Mouse (Mus musculus): Measurements from ENCODE around the gene Tlr12. TPM values are rescaled to one million over a fixed set of nuclear protein-coding genes. Genes with fewer than 3 reads are reported as not detected.

Gene Tlr12
- polyA plus RNA-seq, 1 experiment from 2014 or later, result 0.29 TPM

DNA sequence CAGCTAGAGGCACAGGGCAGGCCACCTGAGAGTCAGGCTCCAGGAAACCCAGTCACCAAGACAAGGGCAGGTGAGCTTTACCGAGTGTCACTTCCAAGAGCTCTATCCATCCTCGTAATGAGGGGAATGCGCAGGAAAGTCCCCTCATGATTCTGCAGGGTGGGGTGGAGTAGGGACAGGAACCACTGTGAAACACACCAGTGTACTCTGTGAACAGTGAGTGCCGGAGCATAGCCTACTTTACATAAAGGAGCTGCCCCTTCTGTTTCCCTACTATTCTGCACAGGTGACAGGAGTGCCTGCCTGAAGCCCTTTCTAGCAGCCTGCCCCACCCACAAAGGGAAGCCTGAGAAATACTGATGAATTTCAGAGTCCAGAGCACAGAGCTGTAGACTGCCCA lies 25.1 kb downstream of the Tlr12 start:
- H3K36me3 ChIP-seq (ENCODE audit: control insufficient read depth, insufficient read depth, low read length), result peaks cover 3% of the 10 kb centered on the region; the same call in 1 of the 2 replicates
- DNase-seq (ENCODE audit: low spot score) (no peak), ATAC-seq (ENCODE audit: insufficient number of reproducible peaks, low FRiP score, low TSS enrichment, low read depth) (no peak)
- WGBS, result 95% methylated on average over 4 of the region's 4 CpGs
- H3K27ac ChIP-seq (replicated peaks; ENCODE audit: low read depth, low read length), result no peak overlapping the region
- H3K4me1 ChIP-seq (ENCODE audit: control insufficient read depth, insufficient read depth, low read length), result no peaks in the 10 kb centered on the region
- no peak overlapping the region for H3K4me3 ChIP-seq (ENCODE audit: low read depth, low read length)
- no peak overlapping the region for H3K9ac ChIP-seq (ENCODE audit: low read length)
- no peaks in the 10 kb centered on the region for H3K27me3 ChIP-seq (ENCODE audit: control insufficient read depth, insufficient read depth, low read length)
- H3K9me3 ChIP-seq (ENCODE audit: control insufficient read depth, low read length), result no peaks in the 10 kb centered on the region
- H3K4me2 ChIP-seq (ENCODE audit: low read depth, severe bottlenecking), result no peak overlapping the region

DNA sequence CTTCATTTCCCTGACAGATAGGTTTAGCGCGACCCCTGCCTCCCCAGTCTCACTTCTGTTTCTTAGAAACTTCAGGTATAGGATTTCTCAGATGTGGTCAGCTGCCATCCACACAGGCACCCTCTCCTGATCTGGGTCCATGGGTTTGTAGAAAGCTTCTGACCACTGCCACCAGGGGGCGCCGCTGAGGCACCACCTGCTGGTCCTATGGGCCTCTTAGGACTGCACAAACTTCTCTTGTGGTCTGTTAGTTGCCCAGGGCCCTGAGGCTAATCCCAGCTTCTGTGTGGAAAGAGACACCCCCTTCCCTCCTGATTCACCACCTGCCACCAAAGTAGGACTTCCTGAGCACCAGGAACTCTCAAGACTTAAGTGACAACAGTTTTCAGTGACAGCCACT lies 39.2 kb downstream of the Tlr12 start:
- no peaks in the 10 kb centered on the region for H3K4me1 ChIP-seq (ENCODE audit: control insufficient read depth, insufficient read depth, low read length)
- H3K27me3 ChIP-seq (ENCODE audit: control insufficient read depth, insufficient read depth, low read length), result no peaks in the 10 kb centered on the region
- H3K36me3 ChIP-seq (ENCODE audit: control insufficient read depth, insufficient read depth, low read length), result peaks cover 18% of the 10 kb centered on the region
- ATAC-seq (ENCODE audit: insufficient number of reproducible peaks, low FRiP score, low TSS enrichment, low read depth), result no peak
- 55% methylated on average over 4 of the region's 4 CpGs for whole genome bisulfite sequencing
- DNase-seq (ENCODE audit: low spot score), result peak; percentile 35
- H3K9me3 ChIP-seq (ENCODE audit: control insufficient read depth, low read length), result peaks cover 9% of the 10 kb centered on the region; the same call in 1 of the 2 replicates
- H3K4me3 ChIP-seq (ENCODE audit: low read depth, low read length), result no peak overlapping the region
- no peak overlapping the region for H3K27ac ChIP-seq (replicated peaks; ENCODE audit: low read depth, low read length)
- no peak overlapping the region for H3K9ac ChIP-seq (ENCODE audit: low read length)
- H3K4me2 ChIP-seq (ENCODE audit: low read depth, severe bottlenecking), result no peak overlapping the region

DNA sequence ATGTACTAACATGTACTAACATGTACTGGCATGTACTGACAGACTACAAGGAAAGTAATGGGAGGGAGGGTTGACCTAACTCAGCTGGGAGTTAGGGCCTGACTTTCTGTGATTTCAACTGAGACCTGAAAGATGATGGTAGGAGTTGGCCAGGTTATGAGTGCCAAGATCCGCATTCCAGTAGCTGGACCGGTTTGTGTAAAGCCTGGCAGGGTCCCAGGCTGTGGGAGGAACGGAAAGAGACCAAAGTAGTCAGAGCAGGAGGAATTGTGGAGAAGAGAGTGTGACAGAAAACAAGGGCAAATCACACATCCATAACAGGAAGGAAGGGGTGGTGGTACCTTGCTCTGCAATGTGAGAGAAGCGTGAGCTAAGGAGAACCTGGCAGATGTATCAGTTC lies 42.6 kb downstream of the Tlr12 start:
- Histone ChIP-seq H3K27ac (replicated peaks; ENCODE audit: low read depth, low read length) (no peak overlapping the region), H3K4me3 (ENCODE audit: low read depth, low read length) (no peak overlapping the region), H3K9me3 (ENCODE audit: control insufficient read depth, low read length) (no peaks in the 10 kb centered on the region; the same call in 1 of the 2 replicates), H3K27me3 (ENCODE audit: control insufficient read depth, insufficient read depth, low read length) (no peaks in the 10 kb centered on the region), H3K36me3 (ENCODE audit: control insufficient read depth, insufficient read depth, low read length) (peaks cover 4% of the 10 kb centered on the region; the same call in 1 of the 2 replicates), H3K4me1 (ENCODE audit: control insufficient read depth, insufficient read depth, low read length) (no peaks in the 10 kb centered on the region), H3K9ac (ENCODE audit: low read length) (no peak overlapping the region), H3K4me2 (ENCODE audit: low read depth, severe bottlenecking) (no peak overlapping the region)
- DNase-seq (ENCODE audit: low spot score) (no peak), ATAC-seq (ENCODE audit: insufficient number of reproducible peaks, low FRiP score, low TSS enrichment, low read depth) (no peak)
- 92% methylated on average over 4 of the region's 4 CpGs for WGBS

Other genes starting within 250 kb of the Tlr12 start
- gene Zscan20, start 8.5 kb downstream of the Tlr12 start, polyA plus RNA-seq (2014; fragmentation: Nextera tagmentation; extraction: Ambion mirVana), result 4.5 and 8.7 TPM in 2 replicates
- 63.2 and 70.6 TPM in 2 replicates for gene Phc2, start 36.1 kb upstream of the Tlr12 start, polyA plus RNA-seq (2014; fragmentation: Nextera tagmentation; extraction: Ambion mirVana)
- 0.06 and 0.28 TPM in 2 replicates for gene A3galt2, start 136.7 kb upstream of the Tlr12 start, polyA plus RNA-seq (2014; fragmentation: Nextera tagmentation; extraction: Ambion mirVana)
- gene Zfp362, start 187.4 kb upstream of the Tlr12 start, polyA plus RNA-seq (2014; fragmentation: Nextera tagmentation; extraction: Ambion mirVana), result 44.7 TPM in 2 replicates

Data from limb, embryonic 11.5 days (tissue).